In the genomic region with DNA sequence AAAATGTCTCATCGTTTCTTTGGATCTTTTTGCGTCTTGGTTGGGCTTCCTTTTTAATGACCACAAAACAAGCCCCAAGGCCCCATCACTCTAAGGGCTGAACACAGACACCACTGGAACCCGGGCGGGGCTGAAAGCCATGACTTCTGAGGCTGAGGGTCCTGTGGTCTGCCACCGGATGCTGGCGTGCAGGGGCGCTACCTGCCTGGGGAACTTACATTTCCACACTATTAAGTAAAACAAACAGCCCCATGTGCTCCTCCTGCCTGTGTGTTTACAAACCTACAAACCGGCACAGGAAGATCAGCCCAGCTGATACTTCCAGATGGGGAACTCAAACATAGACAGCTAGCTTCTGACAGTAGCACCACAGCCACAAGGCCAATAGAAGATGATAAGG, we compare ENCODE assay signal across 16 mouse cellular contexts. TPM values are rescaled to one million over a fixed set of nuclear protein-coding genes. Genes with fewer than 3 reads are reported as not detected.
DNase-seq lines count a peak whose midpoint lies in the region; TF ChIP-seq lines count a peak whose summit lies in the region.
"Had no signal": no experiment of that assay in that cellular context is flagged by ENCODE, and none has a peak within 500 bp of the region (broad histone marks: within the 10 kb centered on the region; RNA-seq: fewer than 3 reads in every experiment).

No protein-coding gene starts in this region.

- no peak overlapping the region for H3K27ac ChIP-seq in heart, embryonic 10.5 days
- H3K27ac ChIP-seq: forebrain, embryonic 13.5 days; hindbrain, embryonic 15.5 days had no signal

- WGBS in heart, embryonic 10.5 days: 66% methylated on average over 8 of the region's 8 CpGs
- 36% methylated on average over 8 of the region's 8 CpGs for WGBS in lung, adult 2 months

- 0 out of 2 replicates have a peak, but pooled peaks cover 3% of the 10 kb centered on the region for H3K36me3 ChIP-seq in heart, embryonic 10.5 days
- H3K36me3 ChIP-seq: hindbrain, embryonic 15.5 days had no signal

- intact Hi-C loops in heart, postnatal 10 days (cut with DNase I): loop anchor here (5.0 kb wide), 1 partner anchor 55 kb away; no protein-coding TSS in a partner anchor

- no peaks in the 10 kb centered on the region for H3K9me3 ChIP-seq in heart, embryonic 10.5 days
- H3K9me3 ChIP-seq: forebrain, embryonic 13.5 days; hindbrain, embryonic 15.5 days; limb, embryonic 12.5 days had no signal

- TF ChIP-seq CTCF in lung, adult 2 months (IDR thresholded peaks at IDR 0.05; ENCODE audit: insufficient read depth, low read length): no peak

- TF ChIP-seq POLR2A in lung, adult 2 months (IDR thresholded peaks at IDR 0.05; ENCODE audit: borderline replicate concordance, extremely low read depth, low read depth, low read length): no peak

- peaks cover 66% of the 10 kb centered on the region for H3K4me1 ChIP-seq in heart, embryonic 10.5 days
- peaks cover 9% of the 10 kb centered on the region for H3K4me1 ChIP-seq in lung, adult 2 months (ENCODE audit: control insufficient read depth, insufficient read depth, low read length)

- no peaks in the 10 kb centered on the region for H3K27me3 ChIP-seq in heart, embryonic 10.5 days (ENCODE audit: insufficient read depth, poor library complexity, severe bottlenecking)
- H3K27me3 ChIP-seq: forebrain, embryonic 13.5 days; hindbrain, embryonic 15.5 days; limb, embryonic 12.5 days; Patski had no signal

- H3K4me3 ChIP-seq in heart, embryonic 10.5 days: no peak overlapping the region
- H3K4me3 ChIP-seq in lung, adult 2 months (replicated peaks; ENCODE audit: extremely low read depth, low read depth, low read length): no peak overlapping the region
- H3K4me3 ChIP-seq: forebrain, embryonic 13.5 days; hindbrain, embryonic 15.5 days; limb, embryonic 12.5 days had no signal

- DNase-seq in heart, embryonic 10.5 days (ENCODE audit: low spot score): peak; percentile 67
- no peak for DNase-seq in heart, postnatal 10 days
- DNase-seq in 416B (ENCODE audit: low read depth): peak; percentile 84
- DNase-seq in c-Kit-positive CD71-negative TER-119-negative erythroid progenitor cells, embryonic 14.5 days (ENCODE audit: low read depth): peak; percentile 33
- DNase-seq in naive thymus-derived CD4-positive, alpha-beta T cell, adult 2 months (ENCODE audit: low read depth): peak; percentile 4
- no peak for DNase-seq in lung, adult 2 months
- DNase-seq in yolk sac, embryonic 10.5 days (ENCODE audit: low spot score): no peak
- DNase-seq: cerebellum, adult 8-10 months; gastrocnemius, postnatal 25 days; kidney, adult 2 months; lung, postnatal 36 days; right cerebral cortex, postnatal 4 days had no signal

RNA-seq across cellular contexts. Expression of a gene that starts 11.9 kb away (rescaled TPM):
- 5.4 and 8.7 TPM in 2 replicates for polyA plus RNA-seq in heart, embryonic 10.5 days (2016; fragmentation: Nextera tagmentation; extraction: Ambion mirVana)
- 1 to 10 TPM; 9.0 to 9.4 TPM for total RNA-seq in heart, postnatal 10 days (2021)
- 22.2 and 23.4 TPM in 2 replicates for polyA plus RNA-seq in lung, adult 2 months (2012; rRNA removed)

Comparison
In these comparisons a context has a peak if more than half of its experiments do, and no peak if none do; other contexts are left out.
1. DNase-seq: peak in heart, embryonic 10.5 days (single experiment), 416B (single experiment), c-Kit-positive CD71-negative TER-119-negative erythroid progenitor cells, embryonic 14.5 days (single experiment) and naive thymus-derived CD4-positive, alpha-beta T cell, adult 2 months (single experiment); none in heart, postnatal 10 days (0 of 2), lung, adult 2 months (single experiment) and yolk sac, embryonic 10.5 days (single experiment).